Mouse (Mus musculus): Measurements from ENCODE around the gene Xrn2.

Xrn2 gene

DNA sequence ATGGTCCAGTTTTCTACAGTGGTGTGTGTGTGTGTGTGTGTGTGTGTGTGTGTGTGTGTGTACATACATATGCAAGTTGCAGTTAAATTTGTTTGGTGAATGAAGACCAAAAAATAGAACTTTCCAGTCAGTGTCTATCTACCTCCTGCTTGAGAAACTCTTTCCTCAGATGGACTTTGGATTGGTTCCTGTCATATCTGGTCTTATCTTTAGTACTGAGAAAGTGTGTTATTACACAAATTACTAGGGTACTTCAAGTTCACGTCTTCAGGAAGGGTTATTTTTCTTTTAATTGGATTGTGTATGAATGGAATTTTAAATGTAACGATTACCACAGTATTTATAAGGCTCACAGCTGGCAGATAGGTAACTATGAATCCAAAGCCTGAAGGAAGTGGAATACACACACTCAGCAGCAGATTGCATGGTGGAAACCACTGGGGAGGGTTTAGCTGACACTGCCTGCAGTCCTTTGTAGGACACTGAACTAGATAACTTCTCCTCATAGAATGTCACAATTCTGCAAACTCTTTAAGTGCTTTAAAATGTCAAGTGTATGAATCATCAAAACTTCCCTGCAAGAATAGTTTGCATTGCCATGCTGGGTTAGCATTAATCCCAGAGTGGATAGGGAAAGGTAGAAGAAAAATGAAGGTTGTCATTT is 40.6 kb downstream of the Xrn2 start:
- no peak for DNase-seq (ENCODE audit: low read depth, low spot score)

DNA sequence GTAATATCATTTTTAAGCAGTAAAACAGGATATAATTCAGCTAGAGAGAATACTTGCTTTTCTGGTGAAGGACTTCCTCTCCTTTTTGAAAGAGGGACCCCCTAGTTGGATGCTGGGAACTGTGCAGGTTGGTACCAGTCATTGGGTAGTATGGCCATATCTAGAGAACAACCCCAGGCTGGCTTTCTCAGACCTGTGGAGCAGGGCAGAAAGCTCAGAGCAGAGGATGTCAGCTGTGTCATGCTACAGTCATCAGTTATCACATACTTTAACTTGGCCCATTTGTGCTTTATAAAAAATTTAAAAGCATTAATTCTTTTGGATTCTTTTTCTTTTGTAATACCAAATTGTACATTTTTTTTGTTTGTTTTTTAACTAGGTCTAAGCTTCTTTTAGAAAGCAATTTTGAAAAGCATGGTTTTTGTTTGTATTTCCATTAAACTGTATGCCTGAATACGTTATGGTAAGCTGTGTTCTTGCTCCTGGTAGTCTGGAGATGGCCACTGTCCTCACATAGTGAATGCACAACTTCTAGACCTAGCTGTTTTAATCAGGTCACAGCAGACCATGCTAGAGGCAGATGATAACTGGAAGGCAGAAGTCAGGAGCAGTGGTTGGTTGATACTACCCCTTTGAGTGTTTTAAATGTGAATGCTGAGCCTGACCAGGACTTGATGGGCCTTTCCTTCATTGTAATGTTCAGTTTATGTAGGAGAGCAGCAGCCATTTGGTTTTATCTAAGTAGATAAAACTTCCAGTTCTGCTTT is 54.9 kb downstream of the Xrn2 start:
- no peak for DNase-seq (ENCODE audit: low read depth, low spot score)

GRCm38 (mm10) chr2:147069077-147069476 is 56.3 kb downstream of the Xrn2 start:
- DNase-seq (ENCODE audit: low read depth, low spot score): no peak

GRCm38 (mm10) chr2:147070305-147070704 is 57.5 kb downstream of the Xrn2 start:
- no peak for DNase-seq (ENCODE audit: low read depth, low spot score)

- DNase-seq (ENCODE audit: low read depth, low spot score): no peak
Observed at GRCm38 (mm10) chr2:147073962-147074361, 61.2 kb downstream of the Xrn2 start.

GRCm38 (mm10) chr2:147074399-147074798 is 61.6 kb downstream of the Xrn2 start:
- DNase-seq (ENCODE audit: low read depth, low spot score): no peak

GRCm38 (mm10) chr2:147082391-147082790 is 69.6 kb downstream of the Xrn2 start:
- no peak for DNase-seq (ENCODE audit: low read depth, low spot score)

GRCm38 (mm10) chr2:147083471-147084365 is 70.9 kb downstream of the Xrn2 start:
- peak; percentile 44 for DNase-seq (ENCODE audit: low read depth, low spot score)

GRCm38 (mm10) chr2:147084366-147085071 is 71.7 kb downstream of the Xrn2 start:
- DNase-seq (ENCODE audit: low read depth, low spot score): no peak

DNA sequence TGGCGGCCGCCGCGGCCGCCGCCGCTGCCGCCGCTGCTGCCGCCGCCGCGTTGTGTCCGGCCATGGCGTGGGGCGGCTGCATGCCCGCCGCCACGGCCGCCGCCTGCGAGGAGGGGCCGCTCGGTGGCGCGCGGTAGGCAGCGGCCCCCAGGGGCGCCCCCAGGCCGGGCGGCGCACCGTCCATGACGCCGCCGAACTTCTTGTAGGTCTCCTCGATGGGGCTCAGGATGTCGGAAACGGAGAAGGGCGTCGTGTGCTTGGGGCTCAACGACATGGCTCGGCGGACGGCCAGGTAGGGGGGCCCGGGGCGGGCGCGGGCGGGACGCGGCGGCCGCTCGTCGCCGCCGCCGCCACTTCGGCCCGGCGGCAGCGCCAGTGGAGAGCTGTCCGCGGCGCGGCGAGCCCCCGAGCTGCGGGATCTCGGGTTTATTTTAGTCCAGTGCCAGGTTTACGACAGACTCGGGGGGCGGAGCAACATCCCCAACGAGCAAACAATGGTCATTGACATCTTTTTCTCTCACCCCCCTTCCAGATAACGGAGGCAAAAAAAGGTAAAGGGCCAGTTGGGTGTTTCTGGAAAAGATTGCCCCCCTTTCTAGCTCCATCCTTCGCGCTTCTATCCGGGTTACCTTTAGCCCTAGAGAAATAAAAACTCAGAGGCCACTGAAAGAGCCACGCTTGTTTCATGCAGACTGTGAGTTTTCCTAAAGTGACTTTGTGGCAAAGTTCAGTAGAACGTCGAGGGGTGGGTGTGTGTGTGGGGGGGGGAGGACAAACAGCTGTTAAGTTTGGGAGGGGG is 72.5 kb downstream of the Xrn2 start, which contains the start of gene Nkx2-4:
Nkx2-4 (minus strand) TSS at position 374 of the 799 bp plus-strand sequence.
- DNase-seq (ENCODE audit: low read depth, low spot score): peak; percentile 42

DNA sequence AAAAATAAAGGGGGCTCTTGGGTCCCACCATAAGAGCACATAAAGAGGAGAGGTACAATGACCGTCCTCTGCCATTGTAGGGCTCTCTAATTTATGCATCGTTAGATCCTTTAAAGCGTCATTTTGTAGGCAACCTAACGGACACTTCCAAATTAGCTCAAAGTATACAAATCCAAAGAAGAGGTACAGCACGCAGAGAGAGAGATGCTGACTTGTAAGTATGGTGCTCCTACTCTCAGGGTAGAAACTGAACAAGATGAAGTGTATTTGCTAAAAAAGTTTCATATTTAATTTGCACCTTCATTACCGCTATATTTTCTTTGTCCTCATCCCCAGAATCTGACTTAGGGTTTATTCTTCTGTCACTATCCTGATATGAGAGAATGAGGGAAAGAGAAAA is 73.1 kb downstream of the Xrn2 start:
- no peak for DNase-seq (ENCODE audit: low read depth, low spot score)

GRCm38 (mm10) chr2:147086441-147086840 is 73.6 kb downstream of the Xrn2 start:
- no peak for DNase-seq (ENCODE audit: low read depth, low spot score)

GRCm38 (mm10) chr2:147119736-147120135 is 106.9 kb downstream of the Xrn2 start:
- no peak for DNase-seq (ENCODE audit: low read depth, low spot score)

GRCm38 (mm10) chr2:147127366-147127765 is 114.6 kb downstream of the Xrn2 start:
- no peak for DNase-seq (ENCODE audit: low read depth, low spot score)

Data from ES-CJ7 (cell line).